ENCODE assay signal across 26 mouse cellular contexts in the genomic region with DNA sequence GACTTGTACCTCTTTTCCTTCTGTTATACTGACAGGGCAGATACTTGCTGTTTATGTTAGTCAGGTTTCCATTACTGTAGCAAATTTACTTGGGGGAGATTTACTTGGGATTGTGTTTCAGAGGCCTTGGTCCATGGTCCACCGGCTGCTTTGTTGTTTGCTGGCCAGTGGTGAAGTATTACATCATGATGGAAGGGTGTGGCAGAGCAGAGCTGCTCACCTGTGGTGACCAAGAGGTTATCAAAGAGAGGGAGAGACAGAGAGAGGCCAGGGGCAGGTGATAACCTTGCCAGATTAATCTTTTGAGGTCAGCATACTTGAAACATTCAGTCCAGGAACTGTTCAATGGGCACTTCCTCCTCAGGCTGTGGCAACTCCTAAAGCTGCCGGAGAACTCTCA. TPM values are rescaled to one million over a fixed set of nuclear protein-coding genes. Genes with fewer than 3 reads are reported as not detected.
A peak's percentile ranks its signal among the peaks of the same experiment; 100 is the strongest.
DNase-seq lines count a peak whose midpoint lies in the region; ATAC-seq and TF ChIP-seq lines count a peak whose summit lies in the region.
"Had no signal": no experiment of that assay in that cellular context is flagged by ENCODE, and none has a peak within 500 bp of the region (broad histone marks: within the 10 kb centered on the region; RNA-seq: fewer than 3 reads in every experiment).

No protein-coding gene starts in this region.

- no peak overlapping the region for H3K4me3 ChIP-seq in liver, embryonic 12.5 days
- no peak overlapping the region for H3K4me3 ChIP-seq in liver, postnatal 0 days (ENCODE audit: low read depth, low read length)
- H3K4me3 ChIP-seq in liver, embryonic 13.5 days (replicated peaks), result no peak overlapping the region
- H3K4me3 ChIP-seq: embryonic facial prominence, embryonic 10.5 days; embryonic facial prominence, embryonic 12.5 days; forebrain, embryonic 13.5 days; forebrain, embryonic 15.5 days had no signal

- H3K4me1 ChIP-seq in liver, embryonic 12.5 days, result no peaks in the 10 kb centered on the region
- no peaks in the 10 kb centered on the region for H3K4me1 ChIP-seq in liver, postnatal 0 days (ENCODE audit: insufficient read depth)
- no peaks in the 10 kb centered on the region; the same call in 1 of the 2 replicates for H3K4me1 ChIP-seq in liver, embryonic 13.5 days (replicated peaks)
- H3K4me1 ChIP-seq: embryonic facial prominence, embryonic 12.5 days; forebrain, embryonic 13.5 days; forebrain, embryonic 15.5 days had no signal

- TF ChIP-seq CTCF in liver, postnatal 0 days (IDR thresholded peaks at IDR 0.05; ENCODE audit: low read depth), result no peak

- TF ChIP-seq EP300 in liver, postnatal 0 days (IDR thresholded peaks at IDR 0.05; ENCODE audit: low read depth), result no peak

- H3K27ac ChIP-seq in liver, embryonic 12.5 days, result no peak overlapping the region
- no peak overlapping the region for H3K27ac ChIP-seq in liver, postnatal 0 days (ENCODE audit: low read depth)
- H3K27ac ChIP-seq in liver, embryonic 13.5 days, result no peak overlapping the region
- H3K27ac ChIP-seq: embryonic facial prominence, embryonic 10.5 days; embryonic facial prominence, embryonic 12.5 days; forebrain, embryonic 13.5 days; forebrain, embryonic 15.5 days had no signal

- ATAC-seq in liver, embryonic 12.5 days, result peak; percentile 40; the same call in 1 of the 2 replicates
- no peak for ATAC-seq in liver, postnatal 0 days
- ATAC-seq in liver, embryonic 13.5 days (ENCODE audit: low read depth), result peak; percentile 54; the same call in 1 of the 2 replicates
- ATAC-seq: activated CD4-positive, CD25-positive, alpha-beta regulatory T cell, adult 4 months; CD4-positive, CD25-positive, alpha-beta regulatory T cell, adult 4 months; forebrain, embryonic 13.5 days; forebrain, embryonic 15.5 days; Patski had no signal

- no peaks in the 10 kb centered on the region for H3K36me3 ChIP-seq in liver, embryonic 12.5 days
- no peaks in the 10 kb centered on the region for H3K36me3 ChIP-seq in liver, postnatal 0 days (replicated peaks; ENCODE audit: insufficient read depth, low read length)
- no peaks in the 10 kb centered on the region for H3K36me3 ChIP-seq in liver, embryonic 13.5 days
- H3K36me3 ChIP-seq: embryonic facial prominence, embryonic 10.5 days; embryonic facial prominence, embryonic 12.5 days; forebrain, embryonic 15.5 days; G1E had no signal

- H3K9ac ChIP-seq in liver, embryonic 12.5 days, result no peak overlapping the region
- H3K9ac ChIP-seq in liver, postnatal 0 days (replicated peaks), result no peak overlapping the region
- H3K9ac ChIP-seq in liver, embryonic 13.5 days, result no peak overlapping the region
- H3K9ac ChIP-seq: embryonic facial prominence, embryonic 12.5 days; forebrain, embryonic 13.5 days; forebrain, embryonic 15.5 days had no signal

- H3K27me3 ChIP-seq in liver, embryonic 12.5 days (replicated peaks), result peaks cover 17% of the 10 kb centered on the region; the same call in 1 of the 2 replicates
- H3K27me3 ChIP-seq in liver, postnatal 0 days (ENCODE audit: insufficient read depth, low read length), result no peaks in the 10 kb centered on the region
- peaks cover 4% of the 10 kb centered on the region; the same call in 1 of the 2 replicates for H3K27me3 ChIP-seq in liver, embryonic 13.5 days
- H3K27me3 ChIP-seq: embryonic facial prominence, embryonic 12.5 days; forebrain, embryonic 15.5 days had no signal

- 58% methylated on average over 2 of the region's 2 CpGs for WGBS in liver, embryonic 12.5 days (ENCODE audit: insufficient replicate concordance)
- 45% methylated on average over 2 of the region's 2 CpGs for WGBS in liver, postnatal 0 days (ENCODE audit: insufficient replicate concordance)
- WGBS in liver, embryonic 13.5 days (ENCODE audit: insufficient replicate concordance), result 63% methylated on average over 2 of the region's 2 CpGs

- DNase-seq in heart, adult 11 months, result peak; percentile 40
- no peak for DNase-seq in heart, adult 9 months (ENCODE audit: low spot score in 2 of 2)
- DNase-seq in liver, postnatal 0 days, result no peak
- no peak for DNase-seq in liver, embryonic 13.5 days
- no peak for DNase-seq in spleen, postnatal 14 days (ENCODE audit: low spot score in 2 of 2)
- DNase-seq: adrenal gland, adult 8-10 months; adrenal gland, postnatal 14 days; adrenal gland, postnatal 36 days; B cell, adult 2 months; cerebellum, adult 11-12 months; cerebellum, adult 2 months; cerebellum, adult 9-10 months; cerebellum, postnatal 10 days; cerebellum, postnatal 25 days had no signal

- no peaks in the 10 kb centered on the region for H3K9me3 ChIP-seq in liver, embryonic 12.5 days (replicated peaks)
- H3K9me3 ChIP-seq in liver, postnatal 0 days (ENCODE audit: low read length), result no peaks in the 10 kb centered on the region
- no peaks in the 10 kb centered on the region for H3K9me3 ChIP-seq in liver, embryonic 13.5 days (replicated peaks)
- H3K9me3 ChIP-seq: embryonic facial prominence, embryonic 10.5 days; embryonic facial prominence, embryonic 12.5 days; forebrain, embryonic 13.5 days; forebrain, embryonic 15.5 days; G1E had no signal

- H3K4me2 ChIP-seq in liver, embryonic 12.5 days, result no peak overlapping the region
- H3K4me2 ChIP-seq in liver, postnatal 0 days (ENCODE audit: low read depth, low read length), result no peak overlapping the region
- H3K4me2 ChIP-seq in liver, embryonic 13.5 days, result no peak overlapping the region
- H3K4me2 ChIP-seq: embryonic facial prominence, embryonic 12.5 days; forebrain, embryonic 13.5 days; forebrain, embryonic 15.5 days had no signal

RNA-seq across cellular contexts. Expression of a gene that starts 3.0 kb away (rescaled TPM):
- polyA plus RNA-seq in liver, embryonic 12.5 days (2016; fragmentation: Nextera tagmentation; extraction: Ambion mirVana), result not detected in 2 replicates
- polyA plus RNA-seq in liver, postnatal 0 days (2015; fragmentation: Nextera tagmentation; extraction: Ambion mirVana), result not detected in 2 replicates
- not detected in 2 replicates for polyA plus RNA-seq in liver, embryonic 13.5 days (2015; fragmentation: Nextera tagmentation; extraction: Ambion mirVana)
- polyA plus RNA-seq: activated CD4-positive, CD25-positive, alpha-beta regulatory T cell, adult 4 months; CD4-positive, CD25-positive, alpha-beta regulatory T cell, adult 4 months; cerebellum, adult 2 months; cortical plate, adult 2 months; embryonic facial prominence, embryonic 12.5 days; embryonic facial prominence, embryonic 14.5 days; forebrain, embryonic 11.5 days; forebrain, embryonic 13.5 days; forebrain, embryonic 15.5 days; G1E; Patski had no signal

RNA-seq across cellular contexts. Expression of a gene that starts 7.3 kb away (rescaled TPM):
- 0.13 and 0.35 TPM in 2 replicates for polyA plus RNA-seq in liver, embryonic 12.5 days (2016; fragmentation: Nextera tagmentation; extraction: Ambion mirVana)
- 0.07 TPM in 1 of 2 replicates, not detected in the other for polyA plus RNA-seq in liver, postnatal 0 days (2015; fragmentation: Nextera tagmentation; extraction: Ambion mirVana)
- 0.21 and 0.24 TPM in 2 replicates for polyA plus RNA-seq in liver, embryonic 13.5 days (2015; fragmentation: Nextera tagmentation; extraction: Ambion mirVana)
- polyA plus RNA-seq: activated CD4-positive, CD25-positive, alpha-beta regulatory T cell, adult 4 months; CD4-positive, CD25-positive, alpha-beta regulatory T cell, adult 4 months; G1E had no signal

RNA-seq across cellular contexts. Expression of a gene that starts 45.8 kb away (rescaled TPM):
- 0.08 and 0.15 TPM in 2 replicates for polyA plus RNA-seq in liver, embryonic 12.5 days (2016; fragmentation: Nextera tagmentation; extraction: Ambion mirVana)
- 0.08 and 0.28 TPM in 2 replicates for polyA plus RNA-seq in liver, postnatal 0 days (2015; fragmentation: Nextera tagmentation; extraction: Ambion mirVana)
- polyA plus RNA-seq in liver, embryonic 13.5 days (2015; fragmentation: Nextera tagmentation; extraction: Ambion mirVana), result 0.15 and 0.20 TPM in 2 replicates
- polyA plus RNA-seq: activated CD4-positive, CD25-positive, alpha-beta regulatory T cell, adult 4 months; G1E had no signal
